Mouse (Mus musculus) lung, postnatal 0 days (tissue): ENCODE measurements at regions not wholly inside any gene's neighbourhood (a gene's known extent, or its start where the extent isn't known, plus 50 kb on each side); places are given as distances from the start of the nearest gene placed in this dataset.
"Not testable (repeated sequence)": the region's sequence is repeated elsewhere in the genome, so short reads cannot be mapped to it uniquely, and the experiment has no call there.

Source experiments
- ATAC-seq: fragments of 200-750 bp; cut with Nextera tagmentation; 2 replicates; pipeline ENCODE4 v1.8.0; 2017; ENCODE audit warnings: moderate library complexity
- DNase-seq: peaks from one replicate; pipeline ENCODE4 v3.0.0-alpha.2; 2016; ENCODE audit warnings: low spot score
- H3K27ac ChIP-seq: fragments of 300-500 bp; sonication (generic); 2 replicates; pipeline ENCODE4 v1.5.1; 2014; ENCODE audit warnings: antibody characterized with exemption, mild to moderate bottlenecking, low read length, mixed read lengths
- H3K27me3 ChIP-seq: fragments of 300-500 bp; sonication (generic); replicated peaks from 2 replicates; pipeline ENCODE4 v1.6.1; 2014; ENCODE audit warnings: low read length, mixed read lengths; ENCODE audit not compliant: insufficient read depth
- H3K36me3 ChIP-seq: fragments of 300-500 bp; sonication (generic); 2 replicates; pipeline ENCODE4 v1.6.1; 2014; ENCODE audit warnings: low read length, mixed read lengths; ENCODE audit not compliant: insufficient read depth
- H3K4me1 ChIP-seq: fragments of 300-500 bp; sonication (generic); 2 replicates; pipeline ENCODE4 v1.6.1; 2014; ENCODE audit warnings: antibody characterized with exemption, low read depth, low read length, mixed read lengths; ENCODE audit not compliant: insufficient read depth
- H3K4me2 ChIP-seq: fragments of 300-500 bp; sonication (generic); replicated peaks from 2 replicates; pipeline ENCODE4 v1.6.1; 2014; ENCODE audit warnings: low read depth, mild to moderate bottlenecking, low read length, moderate library complexity, mixed read lengths
- H3K4me3 ChIP-seq: fragments of 300-500 bp; sonication (generic); 2 replicates; pipeline ENCODE4 v1.5.1; 2014; ENCODE audit warnings: low read depth, low read length
- H3K9ac ChIP-seq: fragments of 300-500 bp; sonication (generic); replicated peaks from 2 replicates; pipeline ENCODE4 v1.6.1; 2014; ENCODE audit warnings: low read depth, mild to moderate bottlenecking
- H3K9me3 ChIP-seq: fragments of 300-500 bp; sonication (generic); 2 replicates; pipeline ENCODE4 v1.6.1; 2016; ENCODE audit warnings: low read length, mixed read lengths
- CTCF ChIP-seq: IDR thresholded peaks from 2 replicates; pipeline ENCODE4 v1.5.1; 2016; ENCODE audit warnings: antibody characterized with exemption, mild to moderate bottlenecking
- EP300 ChIP-seq: IDR thresholded peaks from 2 replicates; pipeline ENCODE4 v1.6.1; 2016; ENCODE audit warnings: antibody characterized with exemption, mild to moderate bottlenecking, control low read depth
- WGBS: fragments of 180-500 bp; shearing (Covaris S2); extraction: QIAGEN DNeasy Blood & Tissue Kit; methylation state at CpG from one replicate; pipeline ENCODE4 v1.1.7; 2014; 5-methylcytosine and 5-hydroxymethylcytosine counted together

DNA sequence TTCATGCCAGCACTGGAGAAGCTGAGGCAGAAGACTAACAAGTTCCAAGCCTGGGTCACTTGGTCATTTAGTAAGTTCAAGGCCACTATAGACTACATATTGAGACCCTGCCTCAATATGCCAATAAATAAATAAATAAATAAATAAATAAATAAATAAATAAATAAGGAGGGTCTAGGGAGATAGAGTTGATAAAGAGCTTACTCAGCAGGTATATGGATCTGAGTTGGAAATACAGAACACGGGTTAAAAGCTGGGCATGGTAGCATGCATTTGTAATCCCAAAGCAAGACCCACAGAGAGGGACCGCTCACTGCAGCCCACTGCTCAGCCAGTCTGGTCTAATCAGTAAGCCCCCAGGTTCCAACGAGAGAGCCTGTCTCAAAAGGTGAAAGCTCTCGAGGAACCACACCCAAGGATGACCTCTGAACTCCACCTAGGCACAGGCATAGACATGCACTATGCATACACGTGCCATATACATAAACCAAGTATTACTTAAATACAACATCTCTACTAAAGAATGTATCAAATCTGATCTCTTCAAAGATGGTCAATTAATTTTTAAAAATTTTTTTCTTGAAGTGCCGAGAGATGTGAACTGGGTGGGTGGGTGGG lies 115.4 kb downstream of the Ero1lb start:
- DNase-seq, ATAC-seq, H3K9me3 ChIP-seq, H3K4me3 ChIP-seq, H3K27ac ChIP-seq, H3K9ac ChIP-seq, H3K4me2 ChIP-seq, H3K36me3 ChIP-seq, H3K4me1 ChIP-seq, H3K27me3 ChIP-seq: not testable (repeated sequence)
- 78% methylated on average over 3 of the region's 6 CpGs for WGBS

DNA sequence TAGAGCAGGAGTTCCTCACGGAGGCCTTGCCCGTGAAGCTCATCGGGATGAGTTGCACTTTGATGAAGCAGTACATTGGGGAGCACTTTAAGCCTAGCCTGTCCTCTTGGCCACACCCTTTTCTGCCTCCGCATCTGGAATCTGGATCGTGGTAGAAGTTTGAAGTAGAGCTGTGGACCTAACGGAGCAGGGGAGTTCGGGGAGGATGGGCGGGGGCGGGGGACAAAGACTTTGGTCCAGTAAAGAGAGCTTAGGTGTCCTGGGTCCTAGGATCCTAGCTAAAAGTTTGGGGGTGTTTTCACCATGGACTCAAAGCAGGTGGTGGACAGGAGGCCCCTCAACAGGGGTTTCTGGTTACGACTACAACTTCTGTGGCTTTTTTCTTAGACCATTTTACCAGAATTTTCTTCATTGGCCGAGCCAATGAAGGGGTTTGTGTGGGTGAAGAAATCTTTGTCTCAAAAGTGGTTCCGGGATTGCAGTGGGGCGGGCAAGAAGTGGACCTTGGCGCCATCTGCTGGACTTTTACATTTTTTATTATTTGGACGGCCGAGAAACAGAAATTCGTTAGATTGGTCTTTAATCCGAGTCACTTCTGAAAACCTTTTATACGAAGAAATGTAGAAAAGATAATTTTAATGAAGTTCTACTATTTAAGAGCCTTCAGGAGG lies 114.7 kb downstream of the Ero1lb start:
- DNase-seq, result peak; percentile 60
- H3K4me3 ChIP-seq, result peak overlapping the region; percentile 24; the same call in 1 of the 2 replicates
- not testable (repeated sequence) for H3K36me3 ChIP-seq, H3K9ac ChIP-seq, H3K27me3 ChIP-seq, H3K9me3 ChIP-seq, H3K27ac ChIP-seq, H3K4me1 ChIP-seq
- H3K4me2 ChIP-seq, result peak overlapping the region; percentile 48
- peak; percentile 62 for ATAC-seq
- 10% methylated on average over 19 of the region's 19 CpGs for WGBS
- TF ChIP-seq CTCF, result peak; percentile 60

DNA sequence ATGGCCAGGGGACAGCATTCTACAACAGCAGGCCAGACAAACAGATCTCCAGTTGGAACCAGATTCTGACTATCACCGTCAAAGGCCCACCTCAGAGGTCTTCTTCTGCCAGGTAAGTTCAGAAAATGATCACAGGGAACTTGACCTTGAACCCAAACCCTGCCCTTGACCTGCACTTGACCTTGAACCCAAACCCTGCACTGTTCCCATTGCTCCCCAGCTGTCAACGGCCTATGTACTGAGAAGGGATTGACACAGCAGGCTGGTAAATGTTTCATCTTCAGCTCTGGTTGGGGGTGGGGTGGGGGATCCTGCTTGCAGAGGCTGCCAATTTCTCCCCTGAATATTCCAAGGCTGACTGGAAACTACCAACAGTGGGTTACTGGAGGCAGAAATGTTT lies 111.7 kb downstream of the Ero1lb start:
- no peak overlapping the region for H3K4me3 ChIP-seq
- no peak overlapping the region for H3K4me2 ChIP-seq
- H3K36me3 ChIP-seq, result no peaks in the 10 kb centered on the region
- DNase-seq (no peak), ATAC-seq (no peak)
- H3K4me1 ChIP-seq, result no peaks in the 10 kb centered on the region
- no peak overlapping the region for H3K9ac ChIP-seq
- H3K9me3 ChIP-seq, result no peaks in the 10 kb centered on the region
- TF ChIP-seq CTCF (no peak), EP300 (no peak)
- H3K27me3 ChIP-seq, result no peaks in the 10 kb centered on the region
- 71% methylated on average over 2 of the region's 2 CpGs for WGBS
- H3K27ac ChIP-seq, result no peak overlapping the region

DNA sequence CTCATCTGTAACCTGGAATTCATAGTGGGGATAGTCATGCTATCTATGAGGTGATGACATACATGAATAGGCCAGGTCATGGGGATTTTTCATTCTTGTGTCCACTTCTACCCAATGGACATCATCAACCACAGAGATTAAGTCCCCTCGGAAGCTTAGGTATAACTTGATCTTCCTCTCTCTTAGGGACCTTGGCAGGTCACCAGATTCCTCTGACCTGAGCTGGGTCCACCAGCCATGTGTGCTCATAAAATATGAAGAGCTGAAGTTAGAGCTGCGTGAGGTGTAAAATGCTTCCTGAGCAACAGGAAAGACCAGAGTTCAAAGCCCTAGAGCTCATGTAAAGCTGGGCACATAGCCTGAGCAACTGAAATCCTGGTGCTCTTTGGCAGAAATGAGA lies 105.3 kb downstream of the Ero1lb start:
- WGBS, result 95% methylated on average over 2 of the region's 2 CpGs
- H3K27me3 ChIP-seq, H3K4me2 ChIP-seq, H3K4me3 ChIP-seq, H3K27ac ChIP-seq, H3K9me3 ChIP-seq, DNase-seq, ATAC-seq, H3K9ac ChIP-seq, H3K36me3 ChIP-seq, H3K4me1 ChIP-seq: not testable (repeated sequence)

DNA sequence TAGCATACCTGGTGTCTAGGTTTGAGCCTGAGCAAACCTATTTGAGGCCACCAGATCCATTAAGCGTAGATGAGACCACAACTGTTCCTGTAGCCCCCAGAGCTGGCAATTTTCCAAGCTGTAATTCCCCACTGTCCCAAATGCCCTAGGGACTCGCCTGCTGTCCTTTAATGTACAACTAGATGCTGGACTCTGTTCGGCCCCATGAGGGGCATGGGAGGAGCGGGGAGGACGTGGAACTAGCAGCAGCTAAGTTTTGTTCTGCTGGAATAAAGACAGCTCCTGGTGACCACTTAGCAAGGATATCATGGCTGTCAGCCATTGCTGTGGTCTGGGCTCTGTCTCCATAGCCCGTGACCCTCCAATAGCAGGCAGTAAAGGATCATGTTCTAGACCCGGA lies 103.1 kb downstream of the Ero1lb start:
- H3K9me3 ChIP-seq, H3K27me3 ChIP-seq, H3K36me3 ChIP-seq, H3K4me3 ChIP-seq, H3K27ac ChIP-seq, ATAC-seq, H3K4me2 ChIP-seq, H3K9ac ChIP-seq, H3K4me1 ChIP-seq, DNase-seq: not testable (repeated sequence)
- WGBS, result no CpG with 5 or more reads among the region's 7 CpGs

DNA sequence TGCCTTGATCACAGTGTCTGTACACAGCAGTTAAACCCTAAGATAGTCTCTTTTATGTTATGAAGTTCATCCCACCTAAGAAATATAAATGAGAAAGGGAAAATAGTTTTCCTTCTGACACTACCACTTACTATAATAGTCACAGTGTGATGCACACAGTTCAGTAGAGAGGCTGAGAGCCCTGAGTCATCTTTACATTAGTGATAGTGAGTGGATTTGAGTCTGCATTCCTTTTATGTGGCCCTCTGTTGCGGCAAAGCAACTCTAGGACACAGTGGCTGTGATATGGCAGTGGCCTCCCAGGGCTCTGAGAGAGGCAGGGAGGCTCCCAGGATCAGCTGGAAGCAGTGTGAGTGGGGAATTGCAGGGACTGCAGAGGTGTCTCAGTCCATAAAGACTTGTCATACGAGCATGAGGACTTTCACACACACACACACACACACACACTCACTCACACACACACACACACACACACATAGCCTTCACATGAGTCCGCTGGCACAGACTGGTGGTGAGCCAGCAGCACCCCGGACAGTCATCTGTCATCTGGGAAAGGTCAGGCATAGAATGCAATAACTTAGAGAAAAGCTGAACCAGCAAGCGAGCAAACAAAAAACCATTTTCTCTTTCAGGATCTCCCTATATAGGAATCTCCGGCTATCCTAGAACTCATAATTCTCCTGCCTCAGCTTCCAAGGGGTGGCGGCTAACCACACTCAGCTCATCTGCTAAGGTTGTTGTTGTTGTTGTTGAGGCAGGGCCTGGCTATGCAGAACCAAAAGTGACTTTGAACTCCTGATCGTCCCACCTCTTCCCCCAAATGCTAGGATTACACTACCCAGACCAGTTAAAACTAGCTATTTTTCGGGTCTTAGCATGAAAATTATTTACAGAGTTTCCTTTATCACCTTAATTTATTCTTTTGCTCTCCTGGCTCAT lies 102.3 kb downstream of the Ero1lb start:
- not testable (repeated sequence) for H3K4me2 ChIP-seq, H3K9me3 ChIP-seq, ATAC-seq, DNase-seq, H3K4me1 ChIP-seq, H3K27ac ChIP-seq, H3K27me3 ChIP-seq, H3K4me3 ChIP-seq, H3K9ac ChIP-seq, H3K36me3 ChIP-seq
- 67% methylated on average over 9 of the region's 9 CpGs for WGBS

DNA sequence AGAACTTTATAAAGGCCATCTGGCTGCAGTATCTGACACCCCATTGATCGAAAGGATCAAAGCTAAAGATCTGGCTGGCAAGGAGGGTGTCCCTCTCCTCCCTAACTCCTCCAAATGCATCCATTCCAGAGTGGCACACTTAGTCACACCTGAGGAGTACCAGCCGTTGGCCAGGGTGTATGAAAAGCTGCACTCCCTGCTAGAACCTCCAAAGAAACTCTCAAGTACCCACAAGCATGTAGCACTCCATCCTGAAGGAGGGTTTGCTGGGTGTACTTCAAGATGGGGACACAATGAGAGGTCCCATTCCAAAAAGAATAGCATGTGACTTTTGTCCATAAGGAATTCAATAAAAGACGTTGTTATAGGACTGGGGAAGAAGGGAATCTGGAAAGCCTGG lies 100.4 kb downstream of the Ero1lb start:
- not testable (repeated sequence) for H3K36me3 ChIP-seq, H3K9me3 ChIP-seq, H3K4me2 ChIP-seq, H3K4me1 ChIP-seq, H3K27me3 ChIP-seq, H3K27ac ChIP-seq, H3K4me3 ChIP-seq, H3K9ac ChIP-seq
- DNase-seq (peak; percentile 4), ATAC-seq (peak; percentile 88)
- 43% methylated on average over 3 of the region's 3 CpGs for WGBS
